ENCODE assay signal across 9 mouse cellular contexts in the genomic region with DNA sequence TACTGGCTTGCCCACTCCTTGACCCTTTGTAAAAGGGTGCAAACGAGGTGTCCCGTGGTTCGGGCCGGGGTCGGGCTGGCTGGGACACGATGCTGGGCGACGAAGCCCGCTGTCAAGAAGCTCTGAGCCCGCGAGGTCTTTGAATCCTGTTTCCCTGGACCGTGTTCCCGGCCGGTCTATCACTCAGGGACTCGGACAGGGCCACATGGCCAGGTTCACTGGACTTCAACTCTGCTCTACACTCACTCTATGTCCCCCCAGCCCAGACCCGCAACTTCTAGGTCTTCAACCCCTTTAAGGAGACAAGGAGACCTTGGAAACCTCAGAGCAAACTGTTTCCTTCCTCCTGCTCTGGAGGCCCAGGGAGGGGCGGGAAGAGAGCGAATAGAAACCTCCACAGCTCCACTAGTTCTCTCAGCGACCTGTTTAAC. TPM values are rescaled to one million over a fixed set of nuclear protein-coding genes. Genes with fewer than 3 reads are reported as not detected.
DNase-seq lines count a peak whose midpoint lies in the region; ATAC-seq lines count a peak whose summit lies in the region.
"Had no signal": no experiment of that assay in that cellular context is flagged by ENCODE, and none has a peak within 500 bp of the region (broad histone marks: within the 10 kb centered on the region; RNA-seq: fewer than 3 reads in every experiment).

No protein-coding gene starts in this region.

- peak overlapping the region; percentile 70 for H3K4me3 ChIP-seq in forebrain, embryonic 16.5 days (replicated peaks; ENCODE audit: low read length)
- H3K4me3 ChIP-seq in stomach, embryonic 15.5 days (replicated peaks) = peak overlapping the region; percentile 31
- H3K4me3 ChIP-seq: erythroblast, embryonic 14.5 days had no signal

- peak; percentile 33 to 54 for DNase-seq in cerebellum, postnatal 10 days
- no peak for DNase-seq in cerebellum, adult 9-11 months
- DNase-seq in B cell, adult 2 months = peak; percentile 15 to 33
- peak; percentile 47 to 61 for DNase-seq in kidney, postnatal 4 days
- no peak for DNase-seq in spleen, adult 12 weeks (ENCODE audit: low spot score)
- DNase-seq in cerebellum, adult 11 months = no peak

- H3K9me3 ChIP-seq in forebrain, embryonic 16.5 days (ENCODE audit: control insufficient read depth, low read length) = no peaks in the 10 kb centered on the region
- H3K9me3 ChIP-seq in stomach, embryonic 15.5 days = no peaks in the 10 kb centered on the region

- H3K27me3 ChIP-seq in forebrain, embryonic 16.5 days (replicated peaks; ENCODE audit: control insufficient read depth, insufficient read depth, low read length) = peaks cover 14% of the 10 kb centered on the region
- peaks cover 94% of the 10 kb centered on the region for H3K27me3 ChIP-seq in stomach, embryonic 15.5 days (replicated peaks)

- peak overlapping the region; percentile 88 for H3K27ac ChIP-seq in forebrain, embryonic 16.5 days (ENCODE audit: low read length)
- no peak overlapping the region for H3K27ac ChIP-seq in stomach, embryonic 15.5 days

- WGBS in forebrain, embryonic 16.5 days = 1% methylated on average over 19 of the region's 19 CpGs
- WGBS in stomach, embryonic 15.5 days = under 1% methylated on average over 19 of the region's 19 CpGs

- H3K4me1 ChIP-seq in forebrain, embryonic 16.5 days (replicated peaks; ENCODE audit: control insufficient read depth, insufficient read depth, low read length) = peaks cover 47% of the 10 kb centered on the region
- peaks cover 22% of the 10 kb centered on the region for H3K4me1 ChIP-seq in stomach, embryonic 15.5 days

- no peaks in the 10 kb centered on the region for H3K36me3 ChIP-seq in forebrain, embryonic 16.5 days (ENCODE audit: control insufficient read depth, insufficient read depth)
- H3K36me3 ChIP-seq in stomach, embryonic 15.5 days = no peaks in the 10 kb centered on the region

- H3K9ac ChIP-seq in forebrain, embryonic 16.5 days (replicated peaks; ENCODE audit: low read depth, low read length) = peak overlapping the region; percentile 72
- H3K9ac ChIP-seq in stomach, embryonic 15.5 days = no peak overlapping the region

- peak overlapping the region; percentile 85 for H3K4me2 ChIP-seq in forebrain, embryonic 16.5 days (ENCODE audit: low read length)
- peak overlapping the region; percentile 56; the same call in 1 of the 2 replicates for H3K4me2 ChIP-seq in stomach, embryonic 15.5 days

- no peak for ATAC-seq in forebrain, embryonic 16.5 days
- no peak for ATAC-seq in stomach, embryonic 15.5 days (ENCODE audit: insufficient read depth, low FRiP score, low read depth)

RNA-seq across cellular contexts. Expression of a gene that starts 1.7 kb away (rescaled TPM):
- polyA plus RNA-seq in forebrain, embryonic 16.5 days (2015; fragmentation: Nextera tagmentation; extraction: Ambion mirVana) = 13.1 and 13.8 TPM in 2 replicates
- polyA plus RNA-seq in stomach, embryonic 15.5 days (2015; fragmentation: Nextera tagmentation; extraction: Ambion mirVana) = 0.08 and 0.37 TPM in 2 replicates
- polyA plus RNA-seq: erythroblast, embryonic 14.5 days had no signal

Comparison
In these comparisons a context has a peak if more than half of its experiments do, and no peak if none do; other contexts are left out.
1. DNase-seq: peak in cerebellum, postnatal 10 days (2 of 2), B cell, adult 2 months (2 of 2) and kidney, postnatal 4 days (2 of 2); none in cerebellum, adult 9-11 months (single experiment), spleen, adult 12 weeks (single experiment) and cerebellum, adult 11 months (single experiment).
2. RNA of a gene that starts 1.7 kb away (polyA plus RNA-seq): 13.1 to 13.8 TPM in forebrain, embryonic 16.5 days; 0.08 to 0.37 TPM in stomach, embryonic 15.5 days; every median in the first group is over 10 times any median in the second.